Mouse (Mus musculus): ENCODE results near the gene Zfp239.

Gene Zfp239

DNA sequence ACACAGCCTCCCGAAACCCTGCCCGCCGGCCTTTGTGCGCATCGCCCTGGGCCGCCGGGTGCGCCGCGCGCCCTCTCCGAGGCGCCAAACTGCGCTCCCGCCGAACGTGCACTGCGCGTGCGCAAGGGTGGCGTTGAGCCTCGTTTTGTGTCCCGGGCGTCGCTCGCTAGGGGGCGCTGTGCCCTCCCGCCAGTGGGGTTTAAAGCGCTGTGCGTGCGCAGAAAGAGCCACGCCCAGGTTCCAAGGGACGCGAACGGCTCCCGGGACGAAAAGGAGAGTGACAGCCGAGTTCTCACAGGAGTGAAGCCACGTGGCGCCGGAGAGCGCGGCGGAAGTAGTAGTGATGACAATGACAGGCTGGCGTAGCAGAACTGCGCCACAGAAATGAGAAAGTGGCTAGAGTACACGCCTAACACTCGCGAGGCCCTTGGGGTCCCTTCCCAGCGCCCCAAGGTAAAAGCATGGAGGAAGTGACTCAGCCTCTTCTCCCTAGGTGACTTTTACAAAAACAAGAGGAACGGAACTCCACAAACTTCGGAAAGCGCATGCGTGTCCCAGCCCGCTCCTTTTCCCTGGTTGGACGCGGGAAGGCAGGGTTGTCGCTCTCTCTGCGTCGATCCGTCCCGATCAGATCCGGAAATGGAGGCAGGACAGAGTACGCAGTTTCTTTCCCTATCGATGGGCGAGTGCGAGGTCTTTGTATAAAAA lies 17.7 kb downstream of the Zfp239 start:
- DNase-seq (ENCODE audit: low read depth, low spot score), result peak; percentile 99

GRCm38 (mm10) chr6:117880394-117880838 lies 18.5 kb downstream of the Zfp239 start:
- DNase-seq (ENCODE audit: low read depth, low spot score), result no peak

DNA sequence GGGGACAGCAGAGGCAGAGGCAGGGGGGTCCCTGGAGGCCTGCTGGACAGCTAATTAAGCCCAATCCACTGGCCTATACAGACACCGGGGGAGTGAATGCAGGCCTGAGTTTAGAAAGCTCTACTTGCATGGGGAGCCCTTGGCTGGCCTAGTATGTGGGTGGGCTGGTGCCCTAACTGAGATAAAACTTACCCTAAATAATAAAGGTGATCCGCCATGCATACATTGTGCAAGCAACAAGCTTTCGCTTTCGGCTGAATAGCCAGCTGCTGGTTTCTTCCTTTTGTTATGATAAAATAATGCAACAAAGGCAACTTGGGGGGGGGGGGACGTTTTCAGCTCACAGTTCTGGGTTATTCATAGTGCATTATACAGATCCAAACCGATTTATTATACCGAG lies 19.3 kb downstream of the Zfp239 start:
- DNase-seq (ENCODE audit: low read depth, low spot score), result no peak

GRCm38 (mm10) chr6:117881997-117882396 lies 20.1 kb downstream of the Zfp239 start:
- DNase-seq (ENCODE audit: low read depth, low spot score), result no peak

GRCm38 (mm10) chr6:117885943-117886342 lies 24.0 kb downstream of the Zfp239 start:
- DNase-seq (ENCODE audit: low read depth, low spot score), result no peak

DNA sequence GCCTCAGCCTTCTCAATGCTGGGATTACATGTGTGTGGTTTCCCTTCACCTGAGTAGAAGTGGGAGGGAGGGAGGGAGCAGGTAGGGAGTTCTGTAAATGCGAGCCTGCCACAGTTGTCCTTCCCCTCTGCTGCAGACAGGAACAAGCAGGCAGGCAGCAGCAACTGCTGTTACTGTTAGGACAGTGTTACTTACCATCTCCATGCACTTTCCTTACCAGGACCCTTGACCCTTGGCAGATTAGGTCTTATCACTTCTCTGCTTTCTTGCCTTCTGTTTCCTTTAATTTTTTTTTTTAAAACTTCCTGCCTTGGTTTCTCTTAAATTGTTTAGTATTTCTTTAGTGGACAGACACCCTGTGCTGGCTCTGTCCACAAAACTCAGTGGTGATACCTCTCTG lies 26.1 kb downstream of the Zfp239 start:
- no peak for DNase-seq (ENCODE audit: low read depth, low spot score)

- peak; percentile 46 for DNase-seq (ENCODE audit: low read depth, low spot score)
Measured at GRCm38 (mm10) chr6:117888642-117889096, 26.8 kb downstream of the Zfp239 start.

- DNase-seq (ENCODE audit: low read depth, low spot score), result no peak
Measured at GRCm38 (mm10) chr6:117890257-117890656, 28.4 kb downstream of the Zfp239 start.

DNA sequence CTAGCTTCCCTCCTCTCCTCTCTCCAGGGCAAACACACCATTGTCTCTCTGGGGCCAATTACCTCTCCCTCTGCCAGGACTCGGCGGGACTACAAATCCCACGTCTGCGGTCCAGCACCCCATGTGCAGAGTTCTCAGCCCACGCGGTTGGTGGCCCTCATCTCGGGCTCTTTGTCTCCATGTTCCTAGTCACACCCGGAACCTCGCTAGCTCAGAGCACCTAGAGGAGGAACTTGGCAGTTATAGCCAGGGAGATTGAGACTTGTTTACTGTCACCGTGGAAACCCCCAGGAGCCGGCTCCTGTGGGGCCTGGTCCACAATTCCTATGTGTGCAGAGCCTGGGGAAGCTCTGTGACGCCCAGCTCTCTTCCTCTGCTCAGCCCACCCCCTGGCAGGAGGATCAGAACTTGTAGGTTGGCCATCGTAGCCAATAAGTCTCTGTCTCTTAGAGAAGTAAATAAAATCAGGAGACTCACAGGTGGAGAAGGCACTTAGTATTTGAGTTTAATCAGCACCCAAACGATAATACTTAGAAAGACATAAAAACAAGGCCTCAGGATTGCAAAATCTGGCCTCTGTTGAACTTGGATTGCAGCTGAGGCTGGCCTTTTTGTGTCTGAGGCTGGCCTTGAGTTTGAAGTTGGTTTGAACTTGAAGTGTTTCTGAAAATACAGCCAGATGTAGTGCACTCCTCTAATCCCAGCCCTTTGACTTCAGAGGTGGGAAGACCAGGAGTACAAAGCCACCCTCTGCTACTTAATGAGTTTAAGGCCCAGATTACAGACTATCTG lies 29.7 kb downstream of the Zfp239 start:
- no peak for DNase-seq (ENCODE audit: low read depth, low spot score)

DNA sequence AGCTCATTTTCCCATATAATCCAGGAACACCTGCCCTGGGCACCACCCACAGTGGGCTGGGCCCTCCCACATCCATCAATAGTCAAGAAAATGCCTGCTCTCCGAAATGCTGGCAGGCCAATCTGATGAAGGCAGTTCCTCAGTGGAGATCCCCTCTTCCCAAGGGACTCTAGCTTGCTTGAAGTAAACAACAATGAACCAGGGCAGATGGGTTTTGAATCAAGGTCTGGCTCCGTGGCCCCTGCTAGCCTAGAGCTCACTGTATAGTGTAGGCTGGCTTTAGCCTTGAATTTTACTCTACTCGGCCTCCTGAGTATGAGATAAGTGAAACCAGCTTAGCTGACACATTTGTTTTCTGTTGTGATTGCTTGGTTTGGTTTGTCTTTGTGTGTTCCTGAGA lies 30.5 kb downstream of the Zfp239 start:
- DNase-seq (ENCODE audit: low read depth, low spot score), result no peak

GRCm38 (mm10) chr6:117893435-117893834 lies 31.5 kb downstream of the Zfp239 start:
- no peak for DNase-seq (ENCODE audit: low read depth, low spot score)

DNA sequence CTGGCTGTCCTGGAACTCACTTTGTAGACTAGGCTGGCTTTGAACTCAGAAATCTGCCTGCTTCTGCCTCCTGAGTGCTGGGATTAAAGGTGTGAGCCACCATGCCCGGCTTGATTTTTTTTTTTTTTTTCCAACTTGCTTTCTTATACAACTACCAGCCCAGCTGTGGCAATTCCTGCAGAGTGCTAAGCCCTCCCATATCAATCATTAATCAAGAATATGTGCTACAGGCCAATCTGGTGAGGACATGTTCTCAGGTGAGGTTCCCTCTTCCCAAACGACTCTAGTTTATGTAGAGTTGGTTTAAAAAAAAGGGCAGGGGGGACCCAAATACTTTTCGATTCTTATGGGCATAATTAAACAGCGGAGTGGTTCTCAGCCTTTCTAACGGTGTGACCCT lies 35.9 kb downstream of the Zfp239 start:
- DNase-seq (ENCODE audit: low read depth, low spot score), result no peak

DNA sequence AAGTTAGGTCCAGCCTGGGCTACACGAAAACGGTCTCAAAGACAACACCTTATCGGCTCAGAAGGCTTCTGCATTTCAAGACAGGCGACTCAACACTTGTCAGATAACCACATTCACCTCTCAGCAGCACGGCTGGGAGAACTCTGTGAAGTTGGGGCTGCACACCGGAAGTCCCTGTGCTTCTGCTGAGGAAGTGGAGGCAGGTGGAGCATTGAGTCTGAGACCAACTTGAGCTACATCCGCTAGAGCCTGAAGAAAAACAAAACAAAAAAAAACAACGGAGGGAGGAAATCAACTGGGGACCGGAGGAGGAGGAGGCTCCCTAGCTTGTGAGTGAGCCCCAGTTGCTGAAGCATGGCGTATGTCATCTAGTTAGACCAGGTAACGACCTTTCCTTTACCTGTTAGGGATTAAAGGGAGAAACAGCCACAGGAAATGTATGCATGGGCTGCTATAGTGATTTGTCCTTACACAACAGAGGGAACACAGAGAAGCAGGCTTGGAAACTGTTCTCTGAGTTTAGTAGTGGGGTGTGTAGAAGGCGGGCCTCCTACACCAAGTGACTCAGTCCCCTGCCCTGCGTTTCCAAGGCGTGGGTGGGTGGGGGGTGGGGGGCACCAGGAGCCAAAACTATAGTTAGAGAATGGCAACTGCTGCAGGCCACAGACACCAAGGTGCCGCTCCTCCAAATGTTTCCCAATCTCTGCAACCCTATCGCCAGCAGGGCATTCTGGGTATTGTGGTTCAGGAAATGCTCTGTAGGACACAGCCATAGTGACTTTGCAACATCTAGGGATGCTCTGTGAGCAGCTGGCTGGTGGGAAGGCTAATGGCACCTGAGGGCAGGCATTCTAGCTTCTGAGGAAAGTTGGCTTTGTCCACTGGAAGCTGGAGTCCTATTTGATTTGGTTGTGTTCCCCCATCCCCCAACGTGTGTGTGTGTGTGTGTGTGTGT lies 38.5 kb downstream of the Zfp239 start, which contains the start of gene Hnrnpf:
Gene Hnrnpf, plus strand, starts transcription at position 199 of the 955 bp plus-strand sequence.
- no peak for DNase-seq (ENCODE audit: low read depth, low spot score)

GRCm38 (mm10) chr6:117901510-117902402 lies 39.9 kb downstream of the Zfp239 start:
- no peak for DNase-seq (ENCODE audit: low read depth, low spot score)

DNA sequence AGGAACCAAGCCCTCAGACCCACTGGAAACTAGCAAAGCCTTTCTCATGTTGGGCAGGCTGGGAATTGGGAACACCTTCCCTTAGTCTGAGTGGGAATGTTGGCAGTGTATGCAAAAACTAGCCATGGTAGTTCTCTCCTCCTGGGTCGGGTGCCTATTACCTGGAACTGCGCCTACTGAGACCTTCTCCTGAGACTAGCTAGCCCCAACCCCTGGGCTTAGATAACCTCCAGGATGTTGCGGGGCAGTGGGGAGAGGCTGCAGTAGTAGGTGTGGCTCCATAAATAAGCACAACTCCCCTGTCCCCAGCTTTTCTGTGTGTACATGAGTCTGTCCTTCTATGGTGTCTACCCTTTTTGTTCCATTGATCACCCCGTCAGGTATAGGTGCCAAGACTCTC lies 40.7 kb downstream of the Zfp239 start:
- no peak for DNase-seq (ENCODE audit: low read depth, low spot score)

DNA sequence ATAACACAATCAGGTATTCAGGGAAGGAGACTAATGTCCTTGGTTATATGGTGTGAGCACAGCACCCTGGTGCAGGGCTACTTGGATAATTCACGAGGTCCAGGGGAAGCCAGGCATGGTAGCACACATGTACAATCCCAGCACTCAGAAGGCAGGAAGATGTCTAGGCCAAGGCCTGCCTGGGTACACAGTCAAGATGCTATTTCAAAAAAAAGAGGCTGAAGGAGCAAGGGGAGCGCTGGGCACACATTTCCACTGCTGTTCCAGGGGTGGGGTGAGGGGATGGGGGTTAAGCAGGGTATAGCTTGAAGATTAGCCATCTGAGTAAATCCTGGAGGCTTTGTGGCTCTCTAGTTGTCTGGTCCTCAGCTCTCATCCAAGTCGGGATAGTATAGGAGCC lies 41.9 kb downstream of the Zfp239 start:
- DNase-seq (ENCODE audit: low read depth, low spot score), result no peak

- DNase-seq (ENCODE audit: low read depth, low spot score), result no peak
Measured at GRCm38 (mm10) chr6:117905260-117905930, 43.5 kb downstream of the Zfp239 start.

GRCm38 (mm10) chr6:117906015-117906531 lies 44.2 kb downstream of the Zfp239 start:
- no peak for DNase-seq (ENCODE audit: low read depth, low spot score)

GRCm38 (mm10) chr6:117906590-117907271 lies 44.8 kb downstream of the Zfp239 start:
- DNase-seq (ENCODE audit: low read depth, low spot score), result peak; percentile 93
